Mouse (Mus musculus): Measurements from ENCODE around the gene Gm14139.
A peak's percentile ranks its signal among the peaks of the same experiment; 100 is the strongest.
"Not testable (repeated sequence)": the region's sequence is repeated elsewhere in the genome, so short reads cannot be mapped to it uniquely, and the experiment has no call there.

Gene Gm14139

GRCm38 (mm10) chr2:150181570-150181999, at the start of gene Gm14139:
Gene Gm14139 (plus strand): TSS chr2:150181755.
- DNase-seq (ENCODE audit: low spot score in 2 of 2) = not testable (repeated sequence)

DNA sequence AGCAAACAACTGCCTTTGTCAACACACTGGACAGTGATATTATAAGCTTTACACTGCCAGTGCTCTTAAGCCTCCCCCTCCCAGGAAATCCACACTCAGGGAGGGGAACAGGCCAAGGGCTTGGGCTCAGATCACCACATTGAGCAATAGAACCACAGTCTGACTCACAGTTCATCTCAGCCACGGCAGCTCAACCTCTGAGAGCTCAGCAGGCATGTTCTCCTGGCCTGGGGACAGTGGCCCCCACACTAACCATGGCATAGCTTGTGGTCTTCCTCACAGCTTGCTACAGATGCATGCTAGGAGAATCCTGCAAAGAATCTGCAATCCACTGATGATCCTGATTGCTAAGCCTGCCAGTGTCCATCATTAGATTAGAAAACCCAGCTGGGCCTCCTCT, 49.6 kb upstream of the Gm14139 start:
- not testable (repeated sequence) for DNase-seq (ENCODE audit: low spot score in 2 of 2)

- DNase-seq (ENCODE audit: low spot score in 2 of 2) = no peak
These were observed 48.8 kb upstream of the Gm14139 start for GRCm38 (mm10) chr2:150132773-150133172.

GRCm38 (mm10) chr2:150136435-150136897, 45.1 kb upstream of the Gm14139 start, which contains the start of gene Zfp120:
Gene Zfp120 (minus strand): TSS chr2:150136708.
- peak; percentile 76 to 79 for DNase-seq (ENCODE audit: low spot score in 2 of 2)

DNA sequence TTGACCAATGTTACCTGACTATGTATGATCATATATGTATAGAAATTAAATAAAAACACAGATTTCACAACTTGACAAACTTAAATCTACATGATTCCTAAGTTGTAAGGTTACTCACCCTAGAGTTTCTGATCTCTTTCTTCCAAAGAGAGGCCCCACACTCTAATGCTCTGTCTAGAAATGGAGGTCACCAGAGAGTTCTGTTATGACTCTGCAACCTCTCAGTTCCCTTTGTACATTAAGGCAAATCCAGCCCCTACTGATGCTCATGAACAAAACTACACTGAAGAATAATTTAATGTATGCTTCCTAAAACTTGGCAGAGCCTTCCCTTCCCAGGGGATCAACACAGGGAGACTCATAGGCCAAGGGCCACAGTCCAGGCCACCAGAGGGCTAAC, 14.9 kb upstream of the Gm14139 start:
- DNase-seq (ENCODE audit: low spot score in 2 of 2) = no peak

DNA sequence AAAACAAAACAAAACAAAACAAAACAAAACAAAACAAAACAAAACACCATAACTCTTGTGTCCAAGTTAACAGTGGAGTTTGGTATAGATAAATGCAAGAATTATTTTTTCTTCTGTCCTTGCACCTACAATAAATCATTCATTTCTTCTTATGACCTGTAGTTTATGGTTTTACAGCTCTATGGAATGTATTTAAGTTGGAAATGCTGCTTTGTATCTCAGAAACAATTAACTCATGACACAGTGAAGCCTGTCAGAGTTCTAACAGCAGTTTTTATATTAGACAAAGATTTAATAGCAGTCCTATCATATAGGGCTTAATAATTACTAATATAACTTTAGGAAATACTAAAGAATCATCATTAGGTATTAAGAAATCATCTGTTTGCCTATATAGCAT, 7.7 kb upstream of the Gm14139 start:
- DNase-seq (ENCODE audit: low spot score in 2 of 2) = no peak

- DNase-seq (ENCODE audit: low spot score in 2 of 2) = not testable (repeated sequence)
These were observed 2.0 kb upstream of the Gm14139 start, which contains the start of gene Gm10770 for GRCm38 (mm10) chr2:150179579-150179978. Gene Gm10770 (minus strand): TSS chr2:150179679.

DNA sequence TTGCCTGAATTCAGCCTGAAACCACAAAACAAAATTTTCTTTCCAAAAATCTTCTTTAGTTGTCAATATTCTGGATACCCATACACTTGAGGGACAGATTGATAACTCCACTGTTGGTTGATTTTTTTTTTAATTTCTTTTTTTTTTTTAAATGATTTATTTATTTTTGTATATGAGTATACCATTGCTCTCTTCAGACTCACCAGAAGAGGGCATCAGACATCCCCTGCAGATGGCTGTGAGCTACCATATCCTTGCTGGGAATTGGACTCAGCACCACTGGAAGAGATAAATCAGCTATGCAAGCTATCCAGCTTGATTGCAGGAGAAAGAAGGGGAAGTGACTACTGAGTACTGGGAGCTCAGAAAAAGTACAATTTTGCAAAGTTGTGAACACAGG, 509 bp upstream of the Gm14139 start:
- DNase-seq (ENCODE audit: low spot score in 2 of 2) = not testable (repeated sequence)

DNA sequence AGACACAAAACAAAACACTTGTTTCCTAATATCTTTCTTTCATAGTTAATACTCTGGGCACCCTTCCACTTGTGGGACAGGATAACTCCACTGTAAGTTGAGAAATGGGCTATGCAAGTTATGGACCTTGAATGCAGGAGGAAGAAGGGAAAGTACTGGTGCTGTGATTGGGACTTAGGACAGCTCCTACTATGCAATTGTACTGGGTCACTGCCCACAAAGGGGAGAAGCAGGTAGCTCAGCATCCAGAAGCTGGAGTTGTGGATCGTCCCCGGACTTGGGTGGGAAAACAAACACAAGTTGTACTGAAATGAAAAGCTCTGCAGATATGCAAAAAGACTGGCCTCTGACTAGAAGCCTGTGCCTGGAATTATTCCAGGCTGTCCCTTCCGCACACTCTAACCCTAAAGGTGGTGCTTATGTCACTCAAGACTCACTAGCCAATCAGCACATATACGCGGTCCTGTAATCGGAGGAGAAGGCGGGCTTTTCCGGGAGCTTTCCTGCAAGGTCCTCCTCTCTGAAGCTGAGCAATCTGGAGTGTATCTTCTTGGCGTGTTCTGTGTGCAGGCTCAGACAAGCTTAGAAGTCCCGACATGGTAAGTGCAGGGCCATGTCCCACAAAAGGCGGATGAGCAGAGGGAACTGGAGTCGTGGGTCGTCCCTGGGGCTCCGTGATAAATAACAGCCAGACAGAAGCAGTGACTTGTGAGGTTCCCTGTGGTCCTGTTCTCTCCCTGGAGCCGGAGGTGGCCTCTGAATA, 36.2 kb downstream of the Gm14139 start, which contains the start of gene Zfp937:
Zfp937 (plus strand) TSS at position 474 of the 763 bp plus-strand sequence.
- DNase-seq (ENCODE audit: low spot score in 2 of 2) = peak; percentile 75 to 77

DNA sequence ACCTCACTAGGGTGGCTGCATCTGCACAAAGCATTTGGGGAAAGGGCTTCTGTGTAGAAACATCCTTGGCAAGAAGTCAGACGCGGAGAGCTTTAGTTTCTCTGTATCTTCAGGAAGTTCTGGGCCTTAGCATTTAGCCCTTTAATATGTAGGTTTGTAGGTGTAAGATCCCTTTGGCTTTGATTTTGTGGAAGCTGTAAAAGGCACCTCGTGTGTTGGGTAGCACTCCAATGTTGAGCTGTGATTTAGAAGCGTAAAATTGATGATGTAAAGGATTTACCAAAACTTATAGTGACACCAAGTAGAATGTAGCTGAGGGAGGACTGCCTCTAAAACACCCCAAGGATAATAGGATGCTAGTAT, 36.8 kb downstream of the Gm14139 start:
- DNase-seq (ENCODE audit: low spot score in 2 of 2) = not testable (repeated sequence)

DNA sequence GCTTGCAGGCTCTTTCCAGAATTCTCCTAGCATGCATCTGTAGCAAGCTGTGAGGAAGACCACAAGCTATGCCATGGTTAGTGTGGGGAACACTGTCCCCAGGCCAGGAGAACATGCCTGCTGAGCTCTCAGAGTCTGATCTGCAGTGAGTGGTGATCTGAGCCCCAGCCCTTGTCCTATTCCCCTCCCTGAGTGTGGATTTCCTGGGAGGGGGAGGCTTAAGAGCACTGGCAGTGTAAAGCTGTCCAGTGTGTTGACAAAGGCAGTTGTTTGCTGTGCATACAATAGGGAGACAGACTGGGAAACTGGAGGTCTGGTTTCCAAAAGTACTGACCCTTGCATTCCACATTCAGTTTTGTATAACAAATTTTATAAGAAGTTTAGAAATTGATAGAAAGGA, 41.7 kb downstream of the Gm14139 start:
- not testable (repeated sequence) for DNase-seq (ENCODE audit: low spot score in 2 of 2)

Measured in urinary bladder, postnatal 4 days (tissue).